Mouse (Mus musculus) stomach, adult 2 months (tissue): ENCODE results near the gene Gm26558. TPM values are rescaled to one million over a fixed set of nuclear protein-coding genes. Genes with fewer than 3 reads are reported as not detected.

Experiments
- polyA plus RNA-seq: library from polyadenylated mRNA; depleted of rRNA; stranded (reverse); fragments of >200 nt; gene quantifications from 2 replicates; pipeline ENCODE4 v1.2.3, GENCODE M21; 2012; rRNA removed

The Gm26558 gene
- polyA plus RNA-seq: 0.45 and 1.5 TPM in 2 replicates

GRCm38 (mm10) chr2:70661715-70662495, at the start of gene Gm26558:
Gene Gm26558, minus strand, starts transcription at chr2:70662108.

GRCm38 (mm10) chr2:70660887-70661714, 807 bp downstream of the Gm26558 start, which contains the start of gene Gorasp2:
Gene Gorasp2, plus strand, starts transcription at chr2:70661576.

Other genes with a start within 250 kb of the Gm26558 start
- gene Sp5, start 187.2 kb downstream of the Gm26558 start, polyA plus RNA-seq: 4.8 and 8.8 TPM in 2 replicates
- 0.19 and 0.24 TPM in 2 replicates for gene Erich2, start 153.3 kb downstream of the Gm26558 start, polyA plus RNA-seq
- gene Gad1, start 109.0 kb downstream of the Gm26558 start, polyA plus RNA-seq: not detected in 2 replicates
- 90.0 and 99.1 TPM in 2 replicates for gene Gorasp2, start 532 bp downstream of the Gm26558 start, polyA plus RNA-seq
- 1.1 and 1.7 TPM in 2 replicates for gene Tlk1, start 163.6 kb upstream of the Gm26558 start, polyA plus RNA-seq